Mouse (Mus musculus): Measurements from ENCODE around the gene Cd59a. TPM values are rescaled to one million over a fixed set of nuclear protein-coding genes. Genes with fewer than 3 reads are reported as not detected.
"Not testable (repeated sequence)": the region's sequence is repeated elsewhere in the genome, so short reads cannot be mapped to it uniquely, and the experiment has no call there.

The Cd59a gene
- 19.6 and 22.1 TPM in 2 replicates for polyA plus RNA-seq (2012; rRNA removed)

- peak; percentile 8 for DNase-seq (ENCODE audit: low read depth, low spot score)
- WGBS: 4% methylated on average over 15 of the region's 15 CpGs
Observed at GRCm38 (mm10) chr2:104095741-104096213, at the start of gene Cd59a. Gene Cd59a (plus strand): TSS chr2:104095801.

GRCm38 (mm10) chr2:104058381-104058780 lies 37.2 kb upstream of the Cd59a start:
- DNase-seq (ENCODE audit: low read depth, low spot score): no peak
- 88% methylated on average over 1 of the region's 1 CpGs for WGBS

DNA sequence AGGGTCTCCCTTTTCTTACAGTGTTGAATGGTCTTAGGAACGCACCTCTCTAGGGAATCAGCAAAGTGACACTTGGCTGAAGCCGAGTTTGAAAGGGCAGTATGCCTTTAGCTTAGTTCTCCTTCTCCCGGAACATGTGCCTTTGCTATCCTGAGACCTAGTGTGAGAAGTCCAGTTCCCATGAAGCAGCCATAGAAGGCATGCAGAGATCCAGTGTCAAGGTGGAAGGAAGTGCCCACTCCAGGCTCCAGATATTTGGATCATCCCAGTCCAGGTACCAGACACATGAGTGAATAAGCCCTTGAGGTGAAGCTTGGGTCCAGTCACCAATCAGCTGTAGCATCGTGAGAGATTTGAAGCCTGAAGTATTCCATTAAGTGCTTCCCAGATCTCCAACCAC lies 36.6 kb upstream of the Cd59a start:
- 91% methylated on average over 4 of the region's 4 CpGs for WGBS
- DNase-seq (ENCODE audit: low read depth, low spot score): no peak

DNA sequence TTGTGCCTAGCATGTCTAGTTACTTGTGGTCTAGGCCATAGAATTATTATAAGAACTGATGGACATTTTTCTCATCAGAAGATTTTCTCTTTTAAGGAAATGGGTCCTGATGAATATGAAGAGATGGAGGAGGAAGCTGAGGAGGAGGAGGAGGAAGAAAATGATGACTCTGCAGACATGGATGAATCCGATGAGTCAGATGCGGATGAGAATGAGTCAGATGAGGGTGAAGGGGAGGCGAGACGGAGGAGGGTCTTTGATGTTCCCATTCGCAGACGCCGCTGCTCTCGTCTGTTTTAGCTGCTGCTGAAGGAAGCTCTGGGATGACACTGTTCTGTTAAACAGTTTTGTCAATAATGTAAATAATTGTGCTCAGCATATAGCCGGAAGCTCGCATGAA lies 35.8 kb upstream of the Cd59a start:
- no peak for DNase-seq (ENCODE audit: low read depth, low spot score)
- 79% methylated on average over 10 of the region's 10 CpGs for WGBS

- DNase-seq (ENCODE audit: low read depth, low spot score): no peak
- 97% methylated on average over 6 of the region's 6 CpGs for WGBS
Observed at GRCm38 (mm10) chr2:104060996-104061395, 34.6 kb upstream of the Cd59a start.

- DNase-seq (ENCODE audit: low read depth, low spot score): no peak
Observed at GRCm38 (mm10) chr2:104062665-104063064, 32.9 kb upstream of the Cd59a start.

GRCm38 (mm10) chr2:104064152-104064551 lies 31.4 kb upstream of the Cd59a start:
- no peak for DNase-seq (ENCODE audit: low read depth, low spot score)
- 69% methylated on average over 2 of the region's 2 CpGs for WGBS

GRCm38 (mm10) chr2:104065526-104065925 lies 30.1 kb upstream of the Cd59a start, which contains the start of gene Gm10912:
Gene Gm10912 (plus strand): TSS chr2:104065826.
- DNase-seq (ENCODE audit: low read depth, low spot score): not testable (repeated sequence)
- WGBS: 81% methylated on average over 6 of the region's 6 CpGs

GRCm38 (mm10) chr2:104068450-104068849 lies 27.2 kb upstream of the Cd59a start, which contains the start of gene Gm10799:
Gene Gm10799 (minus strand): TSS chr2:104068550.
- not testable (repeated sequence) for DNase-seq (ENCODE audit: low read depth, low spot score)
- 72% methylated on average over 7 of the region's 7 CpGs for WGBS

GRCm38 (mm10) chr2:104069704-104070185 lies 25.9 kb upstream of the Cd59a start, which contains the start of gene Cd59b:
Gene Cd59b (plus strand): TSS chr2:104069849.
- DNase-seq (ENCODE audit: low read depth, low spot score): peak; percentile 28
- WGBS: 7% methylated on average over 13 of the region's 13 CpGs

DNA sequence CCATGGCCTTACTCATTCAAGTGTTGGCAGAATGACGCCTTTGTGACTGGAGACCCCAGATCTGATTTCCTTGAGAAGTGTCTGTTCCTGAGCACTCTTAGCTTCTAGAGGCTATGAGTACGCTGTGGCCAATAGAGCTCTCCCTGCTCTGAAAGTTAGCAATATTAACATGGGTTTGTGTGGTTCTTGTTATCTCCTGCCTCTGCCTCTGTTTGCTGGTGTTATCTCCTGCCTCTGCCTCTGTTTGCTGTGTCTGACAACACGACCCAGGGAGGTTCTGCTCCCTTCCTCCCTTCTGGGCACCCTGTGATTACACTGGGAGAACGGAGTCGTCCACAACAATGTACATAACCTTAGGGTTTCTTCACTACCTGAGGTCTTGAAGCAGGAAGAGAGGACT lies 17.3 kb upstream of the Cd59a start:
- not testable (repeated sequence) for DNase-seq (ENCODE audit: low read depth, low spot score)
- WGBS: 64% methylated on average over 5 of the region's 5 CpGs

DNA sequence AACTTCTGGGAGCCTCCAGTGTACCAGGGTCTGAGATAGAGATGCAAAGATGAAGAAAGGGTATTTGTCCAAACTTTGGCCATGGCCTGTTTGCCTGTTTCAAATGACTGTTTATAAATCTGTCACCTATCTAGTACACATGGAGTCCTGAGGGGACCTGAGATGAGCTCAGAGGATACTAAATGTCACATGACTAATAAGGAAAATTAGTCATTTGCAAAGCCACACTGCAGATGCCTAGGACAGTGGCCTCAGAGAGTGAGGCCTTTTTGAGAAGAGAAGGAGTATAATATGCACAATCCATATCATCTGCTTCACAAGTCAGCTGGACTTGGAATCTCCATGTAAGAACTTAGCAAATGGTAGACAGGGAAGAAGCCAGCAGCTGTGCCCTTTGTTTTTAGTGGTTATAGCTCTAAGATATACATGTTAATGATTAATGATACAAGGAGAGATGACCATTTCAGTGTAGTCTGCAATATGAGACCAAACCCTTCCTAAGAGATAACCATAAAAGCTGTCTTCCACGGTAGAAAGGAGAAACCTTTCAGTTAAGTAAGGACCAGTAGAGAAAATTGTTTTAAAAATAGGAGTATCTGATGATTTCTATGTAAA lies 14.1 kb upstream of the Cd59a start:
- WGBS: no CpG with 5 or more reads among the region's 1 CpGs
- DNase-seq (ENCODE audit: low read depth, low spot score): not testable (repeated sequence)

DNA sequence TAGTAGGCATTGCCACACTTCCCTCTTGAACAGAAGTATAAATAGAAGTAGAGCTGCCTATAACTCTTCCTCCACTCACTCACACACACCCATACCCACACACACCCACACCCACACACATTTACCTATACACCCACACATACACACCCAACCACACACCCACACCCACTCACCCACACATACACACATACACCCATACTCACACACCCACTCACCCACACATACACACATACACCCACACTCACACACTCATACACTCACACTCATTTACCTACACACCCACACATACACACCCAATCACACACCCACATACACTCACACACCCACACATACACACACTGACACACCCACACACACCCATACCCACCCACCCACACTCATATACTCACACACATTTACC lies 13.1 kb upstream of the Cd59a start:
- no peak for DNase-seq (ENCODE audit: low read depth, low spot score)

- DNase-seq (ENCODE audit: low read depth, low spot score): not testable (repeated sequence)
Observed at GRCm38 (mm10) chr2:104084027-104084426, 11.6 kb upstream of the Cd59a start.

DNA sequence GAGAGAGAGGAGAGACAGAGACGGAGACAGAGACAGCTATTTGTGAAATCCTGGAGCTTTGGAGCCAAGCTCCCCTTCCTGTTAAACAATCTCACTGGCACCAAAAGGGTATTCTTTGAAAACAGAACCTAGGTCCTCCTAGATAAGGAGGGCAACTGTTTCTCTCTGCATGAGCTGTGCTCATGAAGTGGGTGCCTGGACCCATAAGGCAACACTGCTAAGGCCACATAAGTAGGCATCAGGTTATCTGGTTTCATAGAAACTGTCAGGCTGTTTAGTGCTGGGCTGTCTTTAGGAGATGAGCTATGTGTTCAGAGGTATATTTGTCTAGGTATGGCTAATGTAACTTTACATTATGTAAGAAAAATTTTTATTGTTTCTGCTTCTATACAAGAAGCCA lies 8.0 kb upstream of the Cd59a start:
- whole genome bisulfite sequencing: 73% methylated on average over 1 of the region's 1 CpGs

DNA sequence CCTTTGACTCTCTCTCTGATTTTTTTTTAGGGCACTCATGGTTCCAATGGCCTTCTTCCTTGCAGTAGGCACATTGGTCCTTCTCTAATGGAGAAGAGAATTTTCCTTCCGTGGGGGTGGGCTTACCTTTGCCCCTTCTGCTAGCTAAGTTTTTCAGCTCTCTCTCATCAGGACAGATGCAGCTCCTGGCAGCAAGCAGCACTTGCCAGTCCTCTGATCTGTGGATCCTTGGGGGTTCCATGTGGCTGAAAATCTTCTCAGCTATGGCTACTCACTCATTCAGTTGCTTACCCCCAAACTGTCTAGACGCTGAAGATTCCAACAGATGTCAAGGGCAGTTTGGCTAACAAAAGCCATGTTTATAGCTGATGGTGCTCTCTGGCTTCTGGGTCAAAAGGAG lies 2.3 kb upstream of the Cd59a start:
- DNase-seq (ENCODE audit: low read depth, low spot score): no peak
- 64% methylated on average over 2 of the region's 2 CpGs for WGBS

More for the DNA sequence above, 8.0 kb upstream of the Cd59a start:
- not testable (repeated sequence) for DNase-seq (ENCODE audit: low read depth, low spot score)

GRCm38 (mm10) chr2:104096256-104096655 lies 655 bp downstream of the Cd59a start:
- DNase-seq (ENCODE audit: low read depth, low spot score): no peak
- WGBS: 40% methylated on average over 10 of the region's 10 CpGs

GRCm38 (mm10) chr2:104096796-104097195 lies 1.2 kb downstream of the Cd59a start:
- not testable (repeated sequence) for DNase-seq (ENCODE audit: low read depth, low spot score)

DNA sequence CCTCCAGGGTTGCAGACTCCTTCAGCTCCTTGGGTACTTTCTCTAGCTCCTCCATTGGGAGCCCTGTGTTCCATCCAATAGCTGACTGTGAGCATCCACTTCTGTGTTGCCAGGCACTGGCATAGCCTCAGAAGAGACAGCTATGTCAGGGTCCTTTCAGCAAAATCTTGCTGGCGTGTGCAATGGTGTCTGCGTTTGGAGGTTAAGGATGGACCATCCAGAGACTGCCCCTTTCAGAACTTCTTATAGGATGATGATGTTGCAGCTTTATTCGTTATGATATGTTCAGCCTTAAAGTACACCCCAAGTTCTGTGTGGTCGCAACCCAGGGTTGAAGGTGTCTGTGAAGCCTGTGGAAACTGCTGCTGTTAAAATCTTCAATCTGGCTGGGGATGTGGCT lies 1.8 kb downstream of the Cd59a start:
- WGBS: 90% methylated on average over 4 of the region's 4 CpGs
- DNase-seq (ENCODE audit: low read depth, low spot score): not testable (repeated sequence)

More at GRCm38 (mm10) chr2:104096796-104097195, 1.2 kb downstream of the Cd59a start:
- WGBS: 94% methylated on average over 1 of the region's 1 CpGs

GRCm38 (mm10) chr2:104098529-104099230 lies 3.1 kb downstream of the Cd59a start:
- no peak for DNase-seq (ENCODE audit: low read depth, low spot score)
- WGBS: 13% methylated on average over 3 of the region's 3 CpGs

DNA sequence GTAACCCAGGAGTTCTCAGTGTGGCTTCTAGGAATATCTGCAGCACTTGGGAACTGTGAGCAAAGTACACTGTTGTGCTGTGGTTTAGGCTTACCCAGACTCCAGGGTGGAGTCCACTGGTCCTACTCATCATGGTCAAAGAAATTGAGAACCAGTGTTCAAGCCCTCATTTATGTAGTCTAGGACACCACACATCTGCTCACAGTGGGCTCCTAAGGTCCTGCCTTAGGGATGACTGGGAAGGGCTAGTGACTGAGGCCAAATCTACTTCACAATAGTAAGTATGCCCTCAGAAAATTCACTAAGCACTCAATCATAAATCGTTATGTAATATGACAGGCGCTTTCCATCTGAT lies 3.6 kb downstream of the Cd59a start:
- WGBS: 94% methylated on average over 2 of the region's 2 CpGs
- no peak for DNase-seq (ENCODE audit: low read depth, low spot score)
